Mouse (Mus musculus) lung, postnatal 0 days (tissue): ENCODE results near the gene Actn3. TPM values are rescaled to one million over a fixed set of nuclear protein-coding genes. Genes with fewer than 3 reads are reported as not detected.

Source experiments
- ATAC-seq: fragments of 200-750 bp; cut with Nextera tagmentation; 2 replicates; pipeline ENCODE4 v1.8.0; 2017; ENCODE audit warnings: moderate library complexity
- DNase-seq: peaks from one replicate; pipeline ENCODE4 v3.0.0-alpha.2; 2016; ENCODE audit warnings: low spot score
- H3K27ac ChIP-seq: fragments of 300-500 bp; sonication (generic); 2 replicates; pipeline ENCODE4 v1.5.1; 2014; ENCODE audit warnings: antibody characterized with exemption, mild to moderate bottlenecking, low read length, mixed read lengths
- H3K27me3 ChIP-seq: fragments of 300-500 bp; sonication (generic); replicated peaks from 2 replicates; pipeline ENCODE4 v1.6.1; 2014; ENCODE audit warnings: low read length, mixed read lengths; ENCODE audit not compliant: insufficient read depth
- H3K36me3 ChIP-seq: fragments of 300-500 bp; sonication (generic); 2 replicates; pipeline ENCODE4 v1.6.1; 2014; ENCODE audit warnings: low read length, mixed read lengths; ENCODE audit not compliant: insufficient read depth
- H3K4me1 ChIP-seq: fragments of 300-500 bp; sonication (generic); 2 replicates; pipeline ENCODE4 v1.6.1; 2014; ENCODE audit warnings: antibody characterized with exemption, low read depth, low read length, mixed read lengths; ENCODE audit not compliant: insufficient read depth
- H3K4me2 ChIP-seq: fragments of 300-500 bp; sonication (generic); replicated peaks from 2 replicates; pipeline ENCODE4 v1.6.1; 2014; ENCODE audit warnings: low read depth, mild to moderate bottlenecking, low read length, moderate library complexity, mixed read lengths
- H3K4me3 ChIP-seq: fragments of 300-500 bp; sonication (generic); 2 replicates; pipeline ENCODE4 v1.5.1; 2014; ENCODE audit warnings: low read depth, low read length
- H3K9ac ChIP-seq: fragments of 300-500 bp; sonication (generic); replicated peaks from 2 replicates; pipeline ENCODE4 v1.6.1; 2014; ENCODE audit warnings: low read depth, mild to moderate bottlenecking
- H3K9me3 ChIP-seq: fragments of 300-500 bp; sonication (generic); 2 replicates; pipeline ENCODE4 v1.6.1; 2016; ENCODE audit warnings: low read length, mixed read lengths
- CTCF ChIP-seq: IDR thresholded peaks from 2 replicates; pipeline ENCODE4 v1.5.1; 2016; ENCODE audit warnings: antibody characterized with exemption, mild to moderate bottlenecking
- EP300 ChIP-seq: IDR thresholded peaks from 2 replicates; pipeline ENCODE4 v1.6.1; 2016; ENCODE audit warnings: antibody characterized with exemption, mild to moderate bottlenecking, control low read depth
- WGBS: fragments of 180-500 bp; shearing (Covaris S2); extraction: QIAGEN DNeasy Blood & Tissue Kit; methylation state at CpG from one replicate; pipeline ENCODE4 v1.1.7; 2014; 5-methylcytosine and 5-hydroxymethylcytosine counted together
- polyA plus RNA-seq: library from polyadenylated mRNA; unstranded; fragments of >200 nt; fragmentation: Nextera tagmentation; extraction: Ambion mirVana; gene quantifications from 2 replicates; pipeline ENCODE4 v1.2.1, GENCODE M21; 2015

Actn3 gene
- polyA plus RNA-seq, 1 experiment from 2014 or later = 0.27 TPM

DNA sequence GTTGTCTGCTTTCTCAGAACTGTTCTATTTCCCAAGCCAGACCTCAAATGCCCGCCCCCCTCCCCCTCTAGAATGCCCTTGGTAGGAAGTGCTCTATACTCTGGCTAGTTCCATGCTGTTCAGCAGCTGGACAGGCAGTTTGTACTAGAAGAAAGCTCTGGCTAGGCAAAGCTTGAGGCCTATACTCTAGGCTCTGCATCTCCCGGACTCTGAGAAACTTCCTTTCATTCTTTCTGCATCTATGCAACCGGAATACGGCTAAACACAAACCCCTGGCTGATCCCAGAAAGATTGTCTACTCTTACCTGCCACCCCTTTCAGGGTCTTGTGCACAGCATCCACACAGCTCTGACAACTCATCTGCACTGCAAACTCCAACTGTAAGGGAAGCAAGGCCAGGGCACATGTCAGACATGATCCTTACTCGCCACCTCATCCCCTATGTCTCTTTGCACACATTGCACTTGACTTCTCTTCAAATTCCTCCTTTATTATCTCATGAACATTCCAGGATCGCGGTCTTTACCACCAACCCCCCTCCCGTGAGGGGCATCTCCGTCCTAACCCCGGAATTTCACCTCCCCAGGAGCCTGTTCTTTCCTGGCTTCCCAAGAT lies 39.1 kb downstream of the Actn3 start:
- H3K36me3 ChIP-seq = no peaks in the 10 kb centered on the region
- H3K4me1 ChIP-seq = peaks cover 8% of the 10 kb centered on the region; the same call in 1 of the 2 replicates
- H3K4me3 ChIP-seq = peak overlapping the region; percentile 56
- ATAC-seq (peak; percentile 10), DNase-seq (no peak)
- H3K9me3 ChIP-seq = no peaks in the 10 kb centered on the region
- H3K27ac ChIP-seq = peak overlapping the region; percentile 7; the same call in 1 of the 2 replicates
- TF ChIP-seq CTCF = no peak
- no peak for TF ChIP-seq EP300
- 20% methylated on average over 10 of the region's 10 CpGs for WGBS
- H3K4me2 ChIP-seq = peak overlapping the region; percentile 90
- H3K9ac ChIP-seq = peak overlapping the region; percentile 69
- H3K27me3 ChIP-seq = peaks cover 6% of the 10 kb centered on the region; the same call in 1 of the 2 replicates

GRCm38 (mm10) chr19:4837049-4837448 lies 40.7 kb downstream of the Actn3 start:
- no peak overlapping the region for H3K4me3 ChIP-seq
- H3K4me2 ChIP-seq = no peak overlapping the region
- H3K27me3 ChIP-seq = peaks cover 6% of the 10 kb centered on the region; the same call in 1 of the 2 replicates
- ATAC-seq (no peak), DNase-seq (no peak)
- no peaks in the 10 kb centered on the region for H3K9me3 ChIP-seq
- no peak for TF ChIP-seq EP300
- no peak for TF ChIP-seq CTCF
- peaks cover 8% of the 10 kb centered on the region; the same call in 1 of the 2 replicates for H3K4me1 ChIP-seq
- 95% methylated on average over 6 of the region's 6 CpGs for WGBS
- no peak overlapping the region for H3K27ac ChIP-seq
- H3K36me3 ChIP-seq = no peaks in the 10 kb centered on the region
- H3K9ac ChIP-seq = no peak overlapping the region

GRCm38 (mm10) chr19:4836096-4836495 lies 41.6 kb downstream of the Actn3 start:
- Histone ChIP-seq H3K4me1 (peaks cover 8% of the 10 kb centered on the region; the same call in 1 of the 2 replicates), H3K9me3 (no peaks in the 10 kb centered on the region), H3K36me3 (no peaks in the 10 kb centered on the region), H3K27ac (no peak overlapping the region), H3K27me3 (peaks cover 6% of the 10 kb centered on the region; the same call in 1 of the 2 replicates), H3K4me2 (no peak overlapping the region), H3K4me3 (no peak overlapping the region), H3K9ac (no peak overlapping the region)
- TF ChIP-seq CTCF = no peak
- TF ChIP-seq EP300 = no peak
- peak; percentile 14 for DNase-seq
- no peak for ATAC-seq
- WGBS = 74% methylated on average over 2 of the region's 2 CpGs

DNA sequence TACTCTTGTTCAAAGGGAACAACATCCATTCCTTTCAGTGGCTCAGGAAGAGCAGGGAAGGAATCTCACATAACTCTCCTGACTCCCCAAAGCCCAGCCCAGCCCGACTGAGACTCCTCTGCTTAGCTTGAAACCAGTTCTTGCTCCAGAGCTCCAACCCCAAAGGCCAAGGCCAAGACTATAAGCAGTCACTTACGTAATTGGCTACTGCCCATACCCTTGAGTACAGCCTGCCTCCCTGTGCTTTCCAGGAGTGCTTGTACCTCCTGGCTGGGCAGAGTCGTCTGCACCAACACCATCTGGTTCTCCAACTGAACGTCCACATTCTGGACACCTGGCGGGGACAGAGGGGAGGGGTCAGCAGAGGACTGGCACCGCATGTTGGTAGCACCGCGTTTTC lies 43.7 kb downstream of the Actn3 start:
- H3K27ac ChIP-seq = no peak overlapping the region
- no peaks in the 10 kb centered on the region for H3K9me3 ChIP-seq
- H3K27me3 ChIP-seq = no peaks in the 10 kb centered on the region
- 84% methylated on average over 8 of the region's 8 CpGs for WGBS
- no peak overlapping the region for H3K9ac ChIP-seq
- H3K36me3 ChIP-seq = no peaks in the 10 kb centered on the region
- no peak overlapping the region for H3K4me3 ChIP-seq
- peaks cover 4% of the 10 kb centered on the region; the same call in 1 of the 2 replicates for H3K4me1 ChIP-seq
- TF ChIP-seq EP300 (no peak), CTCF (no peak)
- ATAC-seq = no peak
- H3K4me2 ChIP-seq = no peak overlapping the region
- no peak for DNase-seq

GRCm38 (mm10) chr19:4829156-4829555 lies 48.6 kb downstream of the Actn3 start:
- H3K4me3 ChIP-seq = no peak overlapping the region
- 59% methylated on average over 7 of the region's 7 CpGs for WGBS
- no peaks in the 10 kb centered on the region for H3K9me3 ChIP-seq
- H3K4me1 ChIP-seq = no peaks in the 10 kb centered on the region
- H3K36me3 ChIP-seq = peaks cover 6% of the 10 kb centered on the region; the same call in 1 of the 2 replicates
- H3K4me2 ChIP-seq = no peak overlapping the region
- no peaks in the 10 kb centered on the region for H3K27me3 ChIP-seq
- TF ChIP-seq CTCF (no peak), EP300 (no peak)
- DNase-seq = no peak
- no peak overlapping the region for H3K27ac ChIP-seq
- no peak for ATAC-seq
- no peak overlapping the region for H3K9ac ChIP-seq

DNA sequence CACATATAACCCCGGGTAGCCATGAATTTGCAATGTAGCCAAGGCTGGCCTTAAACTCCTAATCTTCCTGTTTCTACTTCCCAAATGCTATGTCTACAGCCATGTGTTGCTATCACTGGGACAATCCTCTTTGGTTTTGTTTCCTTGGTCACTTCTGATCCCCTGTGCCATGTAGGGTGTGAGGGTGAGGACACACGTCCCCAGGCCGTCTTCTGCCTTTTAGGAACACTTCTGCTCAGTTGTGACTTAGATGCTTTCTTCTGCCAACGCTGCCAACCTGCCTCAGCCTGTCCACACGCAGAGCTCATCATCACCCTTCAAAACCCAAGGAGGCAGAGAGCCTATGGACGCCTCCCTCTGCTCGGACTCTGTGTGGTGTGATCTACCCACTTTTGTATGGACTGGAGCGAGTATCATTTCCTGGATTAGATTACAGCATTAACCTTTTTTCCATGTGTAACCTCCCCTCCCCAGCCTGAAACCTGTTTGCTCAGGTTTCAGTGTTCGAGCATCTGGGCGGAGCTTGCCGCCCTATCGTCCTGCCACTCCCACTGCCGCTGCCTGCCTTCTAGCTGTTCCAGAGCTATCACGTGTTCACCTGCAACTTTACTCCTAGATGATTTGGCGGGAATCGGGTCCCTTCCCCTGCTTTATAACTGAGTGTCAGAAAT lies 49.1 kb downstream of the Actn3 start:
- Histone ChIP-seq H3K4me1 (no peaks in the 10 kb centered on the region), H3K36me3 (peaks cover 6% of the 10 kb centered on the region; the same call in 1 of the 2 replicates), H3K4me2 (no peak overlapping the region), H3K9ac (no peak overlapping the region), H3K27ac (no peak overlapping the region), H3K4me3 (no peak overlapping the region), H3K9me3 (no peaks in the 10 kb centered on the region), H3K27me3 (no peaks in the 10 kb centered on the region)
- TF ChIP-seq EP300 (no peak), CTCF (no peak)
- peak; percentile 52 for ATAC-seq
- 55% methylated on average over 16 of the region's 16 CpGs for WGBS
- peak; percentile 40 for DNase-seq
